Mouse (Mus musculus): ENCODE data around the gene Kidins220.

DNA sequence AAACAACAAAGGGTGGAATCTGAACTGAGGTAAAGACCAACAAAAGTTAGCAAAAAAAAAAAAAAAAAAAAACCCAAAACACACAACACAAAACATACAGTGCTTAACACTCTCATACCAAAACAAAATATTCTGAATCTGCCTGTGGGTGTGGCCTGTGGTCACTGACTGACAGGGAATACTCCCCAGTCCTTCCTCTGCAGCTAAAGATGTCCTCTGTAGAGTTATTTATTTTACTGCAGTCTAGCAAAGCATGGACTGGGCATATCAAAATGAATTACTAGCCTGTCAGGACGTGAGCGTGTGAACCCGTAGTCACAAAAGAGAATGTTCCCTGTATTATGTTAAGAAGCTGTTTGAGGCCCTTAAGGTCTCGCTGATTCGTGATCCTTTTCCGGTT is 87.5 kb downstream of the Kidins220 start:
- TF ChIP-seq POLR2A (IDR thresholded peaks at IDR 0.05; ENCODE audit: borderline replicate concordance, low read depth, low read length) (no peak), CTCF (IDR thresholded peaks at IDR 0.05; ENCODE audit: low read depth, low read length) (no peak)
